Mouse (Mus musculus): ENCODE measurements around the gene Lce1k. TPM values are rescaled to one million over a fixed set of nuclear protein-coding genes. Genes with fewer than 3 reads are reported as not detected.

Gene Lce1k
- total and polyA plus RNA-seq, 2 experiments from 2014 or later, result not detected

GRCm38 (mm10) chr3:92778799-92779198 lies 28.9 kb downstream of the Lce1k start, which contains the start of gene Lce1i:
Lce1i (minus strand) TSS chr3:92778899.
- Histone ChIP-seq H3K4me3 (ENCODE audit: low read length) (no peak within 1 kb of the TSS), H3K4me1 (ENCODE audit: insufficient read depth, low read length) (no peaks in the 10 kb centered on the region), H3K27ac (no peak within 1 kb of the TSS), H3K36me3 (ENCODE audit: insufficient read depth, low read length) (no peaks in the 10 kb centered on the region), H3K9me3 (ENCODE audit: low read length) (no peaks in the 10 kb centered on the region), H3K9ac (replicated peaks; ENCODE audit: low read length) (no peak within 1 kb of the TSS), H3K4me2 (ENCODE audit: low read depth, low read length) (no peak within 1 kb of the TSS), H3K27me3 (ENCODE audit: insufficient read depth, low read length) (no peaks in the 10 kb centered on the region)
- WGBS, result 75% methylated on average over 1 of the region's 1 CpGs
- no peak for DNase-seq (ENCODE audit: low spot score)
- ATAC-seq, result no peak
- no peak for TF ChIP-seq CTCF (IDR thresholded peaks at IDR 0.05; ENCODE audit: low read depth)

GRCm38 (mm10) chr3:92771573-92771972 lies 36.1 kb downstream of the Lce1k start:
- Histone ChIP-seq H3K4me2 (ENCODE audit: low read depth, low read length) (no peak overlapping the region), H3K4me1 (ENCODE audit: insufficient read depth, low read length) (no peaks in the 10 kb centered on the region), H3K9ac (replicated peaks; ENCODE audit: low read length) (no peak overlapping the region), H3K36me3 (ENCODE audit: insufficient read depth, low read length) (no peaks in the 10 kb centered on the region), H3K9me3 (ENCODE audit: low read length) (no peaks in the 10 kb centered on the region), H3K4me3 (ENCODE audit: low read length) (no peak overlapping the region), H3K27ac (no peak overlapping the region), H3K27me3 (ENCODE audit: insufficient read depth, low read length) (no peaks in the 10 kb centered on the region)
- 24% methylated on average over 3 of the region's 3 CpGs for WGBS
- DNase-seq (ENCODE audit: low spot score) (no peak), ATAC-seq (no peak)
- peak; percentile 54 for TF ChIP-seq CTCF (IDR thresholded peaks at IDR 0.05; ENCODE audit: low read depth)

- 0 out of 2 replicates have a peak, but pooled peaks have one; percentile 33 for TF ChIP-seq CTCF (IDR thresholded peaks at IDR 0.05; ENCODE audit: low read depth)
- 92% methylated on average over 1 of the region's 1 CpGs for WGBS
- Histone ChIP-seq H3K36me3 (ENCODE audit: insufficient read depth, low read length) (no peaks in the 10 kb centered on the region), H3K9ac (replicated peaks; ENCODE audit: low read length) (no peak within 1 kb of the TSS), H3K27me3 (ENCODE audit: insufficient read depth, low read length) (no peaks in the 10 kb centered on the region), H3K9me3 (ENCODE audit: low read length) (no peaks in the 10 kb centered on the region), H3K27ac (no peak within 1 kb of the TSS), H3K4me1 (ENCODE audit: insufficient read depth, low read length) (no peaks in the 10 kb centered on the region), H3K4me2 (ENCODE audit: low read depth, low read length) (no peak within 1 kb of the TSS), H3K4me3 (ENCODE audit: low read length) (no peak within 1 kb of the TSS)
- DNase-seq (ENCODE audit: low spot score) (no peak), ATAC-seq (no peak)
Observed at GRCm38 (mm10) chr3:92764965-92765364, 42.7 kb downstream of the Lce1k start, which contains the start of gene Lce1h. Lce1h (minus strand) TSS chr3:92765065.

Other genes starting within 250 kb of the Lce1k start
- gene Ivl, start 234.2 kb downstream of the Lce1k start, total RNA-seq (2014; rRNA removed), result not detected in 2 replicates
- not detected in 2 replicates for gene Ivl, start 234.2 kb downstream of the Lce1k start, polyA plus RNA-seq (2015; fragmentation: Nextera tagmentation; extraction: Ambion mirVana)
- not detected in 2 replicates for gene Smcp, start 218.9 kb downstream of the Lce1k start, total RNA-seq (2014; rRNA removed)
- gene Smcp, start 218.9 kb downstream of the Lce1k start, polyA plus RNA-seq (2015; fragmentation: Nextera tagmentation; extraction: Ambion mirVana), result not detected in 2 replicates
- gene 2210017I01Rik, start 200.4 kb downstream of the Lce1k start, total RNA-seq (2014; rRNA removed), result not detected in 2 replicates
- not detected in 2 replicates for gene 2210017I01Rik, start 200.4 kb downstream of the Lce1k start, polyA plus RNA-seq (2015; fragmentation: Nextera tagmentation; extraction: Ambion mirVana)
- gene Lce6a, start 186.2 kb downstream of the Lce1k start, total RNA-seq (2014; rRNA removed), result not detected in 2 replicates
- not detected in 2 replicates for gene Lce6a, start 186.2 kb downstream of the Lce1k start, polyA plus RNA-seq (2015; fragmentation: Nextera tagmentation; extraction: Ambion mirVana)
- gene Lce1a1, start 159.6 kb downstream of the Lce1k start, total RNA-seq (2014; rRNA removed), result not detected in 2 replicates
- gene Lce1a1, start 159.6 kb downstream of the Lce1k start, polyA plus RNA-seq (2015; fragmentation: Nextera tagmentation; extraction: Ambion mirVana), result not detected in 2 replicates
- gene Lce1b, start 151.0 kb downstream of the Lce1k start, total RNA-seq (2014; rRNA removed), result not detected in 2 replicates
- gene Lce1b, start 151.0 kb downstream of the Lce1k start, polyA plus RNA-seq (2015; fragmentation: Nextera tagmentation; extraction: Ambion mirVana), result not detected in 2 replicates
- gene Lce1a2, start 137.6 kb downstream of the Lce1k start, total RNA-seq (2014; rRNA removed), result not detected in 2 replicates
- gene Lce1a2, start 137.6 kb downstream of the Lce1k start, polyA plus RNA-seq (2015; fragmentation: Nextera tagmentation; extraction: Ambion mirVana), result not detected in 2 replicates
- not detected in 2 replicates for gene Lce1c, start 128.6 kb downstream of the Lce1k start, total RNA-seq (2014; rRNA removed)
- not detected in 2 replicates for gene Lce1c, start 128.6 kb downstream of the Lce1k start, polyA plus RNA-seq (2015; fragmentation: Nextera tagmentation; extraction: Ambion mirVana)
- gene Lce1d, start 120.7 kb downstream of the Lce1k start, total RNA-seq (2014; rRNA removed), result not detected in 2 replicates
- gene Lce1d, start 120.7 kb downstream of the Lce1k start, polyA plus RNA-seq (2015; fragmentation: Nextera tagmentation; extraction: Ambion mirVana), result not detected in 2 replicates
- not detected in 2 replicates for gene Lce1e, start 98.8 kb downstream of the Lce1k start, total RNA-seq (2014; rRNA removed)
- gene Lce1e, start 98.8 kb downstream of the Lce1k start, polyA plus RNA-seq (2015; fragmentation: Nextera tagmentation; extraction: Ambion mirVana), result not detected in 2 replicates
- gene Lce1f, start 87.5 kb downstream of the Lce1k start, total RNA-seq (2014; rRNA removed), result not detected in 2 replicates
- gene Lce1f, start 87.5 kb downstream of the Lce1k start, polyA plus RNA-seq (2015; fragmentation: Nextera tagmentation; extraction: Ambion mirVana), result not detected in 2 replicates
- gene Gm38119, start 68.8 kb downstream of the Lce1k start, total RNA-seq (2014; rRNA removed), result not detected in 2 replicates
- gene Gm38119, start 68.8 kb downstream of the Lce1k start, polyA plus RNA-seq (2015; fragmentation: Nextera tagmentation; extraction: Ambion mirVana), result not detected in 2 replicates
- gene Lce1g, start 55.6 kb downstream of the Lce1k start, total RNA-seq (2014; rRNA removed), result not detected in 2 replicates
- gene Lce1g, start 55.6 kb downstream of the Lce1k start, polyA plus RNA-seq (2015; fragmentation: Nextera tagmentation; extraction: Ambion mirVana), result 0.20 TPM in 1 of 2 replicates, not detected in the other
- not detected in 2 replicates for gene Lce1h, start 42.8 kb downstream of the Lce1k start, total RNA-seq (2014; rRNA removed)
- gene Lce1h, start 42.8 kb downstream of the Lce1k start, polyA plus RNA-seq (2015; fragmentation: Nextera tagmentation; extraction: Ambion mirVana), result not detected in 2 replicates
- not detected in 2 replicates for gene Lce1i, start 29.0 kb downstream of the Lce1k start, total RNA-seq (2014; rRNA removed)
- not detected in 2 replicates for gene Lce1i, start 29.0 kb downstream of the Lce1k start, polyA plus RNA-seq (2015; fragmentation: Nextera tagmentation; extraction: Ambion mirVana)
- not detected in 2 replicates for gene Lce1j, start 17.4 kb downstream of the Lce1k start, total RNA-seq (2014; rRNA removed)
- not detected in 2 replicates for gene Lce1j, start 17.4 kb downstream of the Lce1k start, polyA plus RNA-seq (2015; fragmentation: Nextera tagmentation; extraction: Ambion mirVana)
- not detected in 2 replicates for gene Kprp, start 19.4 kb upstream of the Lce1k start, total RNA-seq (2014; rRNA removed)
- not detected in 2 replicates for gene Kprp, start 19.4 kb upstream of the Lce1k start, polyA plus RNA-seq (2015; fragmentation: Nextera tagmentation; extraction: Ambion mirVana)
- not detected in 2 replicates for gene Lce1l, start 43.4 kb upstream of the Lce1k start, total RNA-seq (2014; rRNA removed)
- not detected in 2 replicates for gene Lce1l, start 43.4 kb upstream of the Lce1k start, polyA plus RNA-seq (2015; fragmentation: Nextera tagmentation; extraction: Ambion mirVana)
- gene 2310050C09Rik, start 62.3 kb upstream of the Lce1k start, total RNA-seq (2014; rRNA removed), result not detected in 2 replicates
- gene 2310050C09Rik, start 62.3 kb upstream of the Lce1k start, polyA plus RNA-seq (2015; fragmentation: Nextera tagmentation; extraction: Ambion mirVana), result not detected in 2 replicates
- not detected in 2 replicates for gene Lce3a, start 118.3 kb upstream of the Lce1k start, total RNA-seq (2014; rRNA removed)
- not detected in 2 replicates for gene Lce3a, start 118.3 kb upstream of the Lce1k start, polyA plus RNA-seq (2015; fragmentation: Nextera tagmentation; extraction: Ambion mirVana)
- not detected in 2 replicates for gene Lce3b, start 125.1 kb upstream of the Lce1k start, total RNA-seq (2014; rRNA removed)
- gene Lce3b, start 125.1 kb upstream of the Lce1k start, polyA plus RNA-seq (2015; fragmentation: Nextera tagmentation; extraction: Ambion mirVana), result not detected in 2 replicates
- not detected in 2 replicates for gene Lce3c, start 136.6 kb upstream of the Lce1k start, total RNA-seq (2014; rRNA removed)
- gene Lce3c, start 136.6 kb upstream of the Lce1k start, polyA plus RNA-seq (2015; fragmentation: Nextera tagmentation; extraction: Ambion mirVana), result 0.46 and 1.3 TPM in 2 replicates
- not detected in 2 replicates for gene Lce3d, start 149.5 kb upstream of the Lce1k start, total RNA-seq (2014; rRNA removed)
- gene Lce3d, start 149.5 kb upstream of the Lce1k start, polyA plus RNA-seq (2015; fragmentation: Nextera tagmentation; extraction: Ambion mirVana), result not detected in 2 replicates
- not detected in 2 replicates for gene Lce3e, start 159.2 kb upstream of the Lce1k start, total RNA-seq (2014; rRNA removed)
- not detected in 2 replicates for gene Lce3e, start 159.2 kb upstream of the Lce1k start, polyA plus RNA-seq (2015; fragmentation: Nextera tagmentation; extraction: Ambion mirVana)
- gene Lce3f, start 184.3 kb upstream of the Lce1k start, total RNA-seq (2014; rRNA removed), result not detected in 2 replicates
- not detected in 2 replicates for gene Lce3f, start 184.3 kb upstream of the Lce1k start, polyA plus RNA-seq (2015; fragmentation: Nextera tagmentation; extraction: Ambion mirVana)
- 4.2 TPM in 1 of 2 replicates, not detected in the other for gene Crct1, start 207.8 kb upstream of the Lce1k start, total RNA-seq (2014; rRNA removed)
- 1.4 and 2.3 TPM in 2 replicates for gene Crct1, start 207.8 kb upstream of the Lce1k start, polyA plus RNA-seq (2015; fragmentation: Nextera tagmentation; extraction: Ambion mirVana)
- not detected in 2 replicates for gene Lce1m, start 211.2 kb upstream of the Lce1k start, total RNA-seq (2014; rRNA removed)
- gene Lce1m, start 211.2 kb upstream of the Lce1k start, polyA plus RNA-seq (2015; fragmentation: Nextera tagmentation; extraction: Ambion mirVana), result not detected in 2 replicates